Mouse (Mus musculus) adrenal gland, postnatal 4 days (tissue): ENCODE measurements at regions not wholly inside any gene's neighbourhood (a gene's known extent, or its start where the extent isn't known, plus 50 kb on each side); places are given as distances from the start of the nearest gene placed in this dataset.
"Not testable (repeated sequence)": the region's sequence is repeated elsewhere in the genome, so short reads cannot be mapped to it uniquely, and the experiment has no call there.

Experiments
- DNase-seq, 2 experiments: peaks; one replicate each; pipeline ENCODE4 v3.0.0; 2021 to 2022; ENCODE audit warnings: low spot score in 2 of 2, mixed read lengths in 2 of 2

GRCm38 (mm10) chr7:73251187-73251740, 124.0 kb upstream of the Rgma start:
- DNase-seq = no peak

GRCm38 (mm10) chr7:73254972-73255371, 120.3 kb upstream of the Rgma start:
- DNase-seq = not testable (repeated sequence)

DNA sequence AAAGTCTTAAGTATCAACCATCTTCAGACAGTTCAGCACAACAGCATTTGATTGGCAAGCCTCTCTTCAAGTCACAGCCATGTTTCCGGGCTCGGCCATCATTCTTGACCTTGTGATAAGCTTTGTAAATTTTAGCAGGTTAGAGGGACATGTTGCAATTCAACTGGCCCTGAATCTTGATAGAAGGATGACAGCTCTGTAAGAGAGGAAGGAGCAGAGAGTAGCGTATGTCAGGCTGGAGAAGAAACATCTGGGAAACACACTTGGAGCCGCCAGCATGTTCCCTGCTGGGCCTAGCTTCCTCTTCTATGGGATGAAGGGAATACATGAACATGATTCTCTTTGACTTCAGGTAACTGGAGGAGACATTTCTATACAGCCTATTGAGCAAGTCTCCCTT, 115.2 kb upstream of the Rgma start:
- DNase-seq = no peak

DNA sequence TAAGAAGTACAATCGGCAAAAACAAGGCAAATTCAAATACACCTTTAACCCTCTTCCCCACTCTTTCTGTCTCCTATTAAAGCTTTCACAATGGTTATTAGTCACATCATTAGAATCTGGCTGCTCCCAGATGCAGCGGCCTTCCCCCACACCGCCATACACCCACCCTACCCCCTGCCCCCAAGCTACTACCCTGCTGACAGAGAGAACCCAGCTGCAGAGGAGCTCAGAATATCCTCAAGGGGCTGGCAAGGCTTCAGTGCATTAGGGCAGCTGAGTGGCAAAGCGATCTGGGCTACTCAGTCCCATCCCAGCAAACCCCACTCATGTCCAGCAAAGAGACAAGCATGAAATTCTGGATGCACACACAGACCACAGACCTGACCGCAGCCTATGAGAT, 113.6 kb upstream of the Rgma start:
- DNase-seq = no peak

DNA sequence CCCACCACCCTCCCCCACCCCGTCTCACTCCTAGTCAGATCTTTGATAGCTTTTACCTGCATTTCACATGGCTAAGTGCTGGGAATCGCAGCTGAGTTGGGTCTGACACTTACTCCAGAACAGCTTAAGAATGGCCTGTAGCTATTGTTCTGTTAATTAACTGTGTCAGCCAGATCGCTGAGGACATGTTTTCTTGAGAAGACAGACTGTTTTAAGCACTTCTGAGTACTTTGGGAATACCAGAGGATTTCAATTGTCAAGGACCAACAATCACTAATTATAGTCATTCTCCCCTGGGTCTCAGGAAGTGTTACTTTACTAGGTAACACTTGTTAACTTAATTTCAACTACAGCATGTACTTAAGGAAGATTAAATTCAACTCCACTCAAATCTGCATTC, 112.8 kb upstream of the Rgma start:
- no peak for DNase-seq

- DNase-seq = no peak
Observed at GRCm38 (mm10) chr7:73269626-73270025, 105.7 kb upstream of the Rgma start.

- no peak for DNase-seq
Observed at GRCm38 (mm10) chr7:73272787-73273186, 102.5 kb upstream of the Rgma start.

DNA sequence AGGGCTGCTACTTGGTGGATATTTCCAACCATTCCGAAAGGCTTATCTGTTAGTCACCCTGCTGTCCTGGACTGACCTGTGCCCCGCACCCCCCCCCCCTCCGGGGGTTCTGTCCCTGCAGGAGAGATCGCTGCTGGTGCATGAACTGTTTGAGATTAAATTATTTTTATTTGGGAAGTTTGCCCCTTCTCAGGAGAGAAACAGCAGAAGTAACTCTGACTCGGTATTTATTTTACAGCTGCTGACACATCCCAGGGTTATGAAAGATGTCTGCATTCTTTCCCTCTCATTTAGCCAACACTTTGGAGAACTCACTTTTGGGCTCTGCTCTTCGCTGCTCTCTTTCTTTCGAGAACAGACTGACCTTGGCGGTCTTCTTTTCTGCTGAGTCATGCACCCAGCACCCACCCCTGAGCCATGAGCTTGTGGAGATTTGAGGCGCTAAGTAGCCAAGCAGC, 99.5 kb upstream of the Rgma start:
- no peak for DNase-seq

DNA sequence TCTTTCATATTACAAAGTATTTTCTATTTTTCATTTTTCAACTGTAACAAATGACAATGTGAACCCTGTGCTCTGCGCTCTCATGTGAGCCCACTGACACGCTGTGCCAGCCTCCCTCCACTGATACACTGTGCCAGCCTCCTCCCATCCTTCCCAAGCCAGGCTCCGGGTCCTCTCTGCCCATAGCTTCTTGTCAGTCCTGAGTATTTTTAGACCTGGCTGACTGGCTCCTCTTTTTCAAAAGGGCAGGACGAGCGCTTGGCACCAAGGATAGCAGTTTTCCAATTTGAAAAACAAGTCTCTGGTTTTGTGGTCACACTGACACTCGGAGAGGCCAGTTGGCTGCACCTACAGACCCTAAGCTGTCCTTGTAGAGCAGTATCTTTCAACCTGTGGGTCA, 96.7 kb upstream of the Rgma start:
- no peak for DNase-seq

- DNase-seq = no peak
Observed at GRCm38 (mm10) chr7:73279936-73280445, 95.3 kb upstream of the Rgma start.

GRCm38 (mm10) chr7:73286244-73286643, 89.1 kb upstream of the Rgma start:
- DNase-seq = no peak

- DNase-seq = no peak
Observed at GRCm38 (mm10) chr7:73293337-73293736, 82.0 kb upstream of the Rgma start.

- DNase-seq = no peak
Observed at GRCm38 (mm10) chr7:73294399-73294798, 80.9 kb upstream of the Rgma start.

DNA sequence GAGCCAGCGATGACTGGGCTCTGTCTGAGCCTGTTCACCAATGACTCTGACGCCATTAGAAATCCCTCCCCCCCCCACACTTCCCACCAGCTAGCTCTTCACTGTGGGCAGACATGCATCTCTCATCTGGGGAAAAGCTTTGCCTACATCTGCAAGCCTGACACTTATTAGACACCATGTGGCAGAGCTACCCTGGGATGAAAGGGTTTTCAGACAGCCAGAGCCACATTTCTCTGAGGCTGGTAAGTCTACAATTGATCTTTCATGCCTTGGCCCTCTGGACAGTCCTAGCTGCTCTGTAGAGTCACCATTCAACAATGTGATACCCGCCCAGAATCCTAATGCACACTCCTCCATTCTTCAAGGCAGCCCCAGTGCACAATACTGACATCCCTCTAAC, 72.8 kb upstream of the Rgma start:
- no peak for DNase-seq

GRCm38 (mm10) chr7:73303818-73304217, 71.5 kb upstream of the Rgma start:
- no peak for DNase-seq

GRCm38 (mm10) chr7:73304799-73305198, 70.5 kb upstream of the Rgma start:
- DNase-seq = no peak

GRCm38 (mm10) chr7:73305286-73305975, 69.9 kb upstream of the Rgma start:
- DNase-seq = no peak

DNA sequence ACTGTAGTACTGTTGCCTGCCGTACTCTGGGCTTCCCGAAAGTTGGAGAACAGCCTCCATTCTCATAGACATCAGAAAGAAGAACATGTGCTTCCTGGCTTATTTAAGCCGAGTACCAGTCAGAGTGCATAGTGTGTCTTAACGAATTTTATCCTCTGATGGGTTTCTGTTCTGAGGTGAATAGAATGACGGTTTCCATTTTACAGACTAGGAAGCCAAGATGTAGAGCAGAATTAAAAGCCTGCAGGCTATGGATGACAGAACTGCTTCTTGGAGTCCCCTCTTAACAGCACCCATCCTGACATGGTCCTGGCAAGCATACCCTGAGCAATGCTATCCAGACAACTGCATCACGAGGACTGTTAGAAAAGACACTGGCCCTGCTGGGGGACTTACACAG, 69.0 kb upstream of the Rgma start:
- DNase-seq = no peak

DNA sequence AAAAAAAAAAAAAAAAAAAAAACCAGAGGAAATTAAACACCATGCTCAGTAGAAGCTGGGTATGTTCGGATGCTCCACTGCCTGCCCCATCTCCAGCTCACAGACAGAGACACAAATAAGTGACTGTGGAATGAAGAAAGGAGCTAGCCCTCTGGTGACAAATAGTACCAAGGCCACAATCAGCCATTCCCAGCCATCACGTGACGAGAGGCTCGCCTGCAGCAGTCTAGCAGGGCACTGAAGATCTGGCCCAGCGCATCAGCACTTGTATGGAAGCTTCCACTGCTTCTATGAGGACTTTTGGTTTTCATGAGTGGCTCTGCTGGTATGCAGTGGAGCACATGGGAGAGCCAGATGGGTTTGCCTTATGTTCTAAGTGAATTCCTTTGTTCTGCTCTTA, 68.6 kb upstream of the Rgma start:
- no peak for DNase-seq

DNA sequence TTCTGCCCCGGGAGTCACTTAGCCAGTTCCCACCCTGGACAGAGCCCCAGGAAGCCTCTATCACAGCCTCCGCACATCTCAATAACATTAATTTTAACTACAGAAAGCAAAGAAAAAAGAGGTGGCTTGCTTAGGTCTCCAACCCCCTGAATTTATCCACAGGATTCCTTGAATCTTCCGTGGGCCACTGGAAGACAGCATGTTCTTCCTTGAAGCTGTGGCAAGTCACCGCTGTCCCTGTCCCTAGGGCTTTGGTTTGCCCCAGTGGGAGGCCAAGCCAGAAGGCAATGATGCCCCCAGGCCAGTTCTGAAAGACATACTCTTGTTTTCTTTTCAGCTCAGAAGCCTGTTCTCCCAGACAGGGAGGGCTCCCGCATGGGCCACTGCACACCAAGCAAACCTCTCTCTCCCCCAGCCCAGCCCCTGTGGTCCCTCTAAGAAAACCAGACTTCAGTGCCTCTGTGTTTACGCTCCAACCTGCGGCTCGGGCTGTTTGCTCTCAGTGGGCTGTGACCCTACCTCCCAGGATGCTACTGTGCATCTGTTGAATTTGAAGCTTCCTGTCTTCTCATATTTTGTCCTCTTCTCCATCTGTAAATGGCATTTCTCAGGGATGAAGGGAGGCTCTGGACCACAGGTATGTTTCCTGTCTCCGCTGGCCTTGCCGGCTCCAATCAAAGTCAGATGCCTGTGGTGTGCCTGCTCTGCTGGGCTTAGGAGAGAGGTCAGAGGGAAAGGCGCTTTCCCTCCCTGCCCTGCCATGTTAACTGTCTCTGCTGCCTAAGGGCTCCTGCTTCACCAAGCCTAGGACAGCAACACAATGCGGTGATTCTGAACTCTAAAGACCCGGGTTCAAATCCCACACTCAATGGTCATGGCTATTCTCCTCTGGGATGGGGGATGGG, 67.5 kb upstream of the Rgma start:
- no peak for DNase-seq

DNA sequence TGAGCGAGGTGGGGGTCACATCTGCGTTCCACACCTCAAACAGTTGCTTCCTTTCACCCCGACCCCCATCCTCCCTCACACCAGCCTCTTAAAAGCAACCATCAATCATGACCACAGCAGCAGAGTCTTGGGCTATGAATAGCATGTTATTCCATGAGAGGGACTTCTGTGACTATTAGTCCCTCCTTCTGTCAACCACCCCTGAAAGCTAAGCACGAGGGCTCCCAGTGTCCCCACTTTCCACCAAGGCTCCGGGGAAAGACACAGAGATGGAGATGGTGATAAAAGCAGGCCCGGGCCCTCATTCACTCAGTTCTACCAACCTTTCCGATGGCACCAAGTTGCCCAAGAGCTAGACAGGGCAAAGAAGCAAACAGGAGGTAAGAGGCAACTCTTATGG, 66.3 kb upstream of the Rgma start:
- no peak for DNase-seq

- DNase-seq = no peak
Observed at GRCm38 (mm10) chr7:73310056-73310455, 65.3 kb upstream of the Rgma start.
